Mouse (Mus musculus) thymus, adult 2 months (tissue): Measurements from ENCODE around the gene Rpn1. TPM values are rescaled to one million over a fixed set of nuclear protein-coding genes. Genes with fewer than 3 reads are reported as not detected.

ENCODE experiments used
- DNase-seq: peaks from one replicate; pipeline ENCODE4 v3.0.0; 2021
- H3K27ac ChIP-seq: fragments of 200-500 bp; 2 replicates; pipeline ENCODE4 v1.5.1; 2012; ENCODE audit warnings: low read length, control low read depth; ENCODE audit not compliant: control insufficient read depth, insufficient read depth
- H3K27me3 ChIP-seq: fragments of 200-500 bp; 2 replicates; pipeline ENCODE4 v1.6.1; 2012; ENCODE audit warnings: mild to moderate bottlenecking, low read length, moderate library complexity, mixed read lengths; ENCODE audit not compliant: control insufficient read depth, insufficient read depth
- H3K36me3 ChIP-seq: fragments of 200-500 bp; 2 replicates; pipeline ENCODE4 v1.6.1; 2012; ENCODE audit warnings: mild to moderate bottlenecking, low read length, moderate library complexity; ENCODE audit not compliant: control insufficient read depth, insufficient read depth
- H3K4me1 ChIP-seq: fragments of 200-500 bp; replicated peaks from 2 replicates; pipeline ENCODE4 v1.6.1; 2012; ENCODE audit warnings: low read length; ENCODE audit not compliant: control insufficient read depth, insufficient read depth
- H3K4me3 ChIP-seq: fragments of 200-500 bp; 2 replicates; pipeline ENCODE4 v1.5.1; 2012; ENCODE audit warnings: mild to moderate bottlenecking, low read length, control low read depth, moderate library complexity; ENCODE audit not compliant: control insufficient read depth, insufficient read depth
- CTCF ChIP-seq: fragments of 200-500 bp; IDR thresholded peaks from 2 replicates; pipeline ENCODE4 v1.5.1; 2012; ENCODE audit warnings: mild to moderate bottlenecking, control low read depth, low read length, moderate library complexity, borderline replicate concordance; ENCODE audit not compliant: control insufficient read depth, poor library complexity, insufficient read depth; ENCODE audit errors: extremely low read depth
- POLR2A ChIP-seq: fragments of 200-500 bp; IDR thresholded peaks from 2 replicates; pipeline ENCODE4 v1.6.1; 2012; ENCODE audit warnings: mild to moderate bottlenecking, low read length, control low read depth, moderate library complexity; ENCODE audit not compliant: control insufficient read depth, poor library complexity, insufficient read depth; ENCODE audit errors: extremely low read depth
- WGBS: fragments of 180-500 bp; shearing (Covaris S2); methylation state at CpG from one replicate; pipeline ENCODE4 v1.1.7; 2018; 5-methylcytosine and 5-hydroxymethylcytosine counted together
- polyA plus RNA-seq: library from polyadenylated mRNA; depleted of rRNA; stranded (reverse); fragments of >200 nt; gene quantifications from 2 replicates; pipeline ENCODE4 v1.2.3, GENCODE M21; 2012; rRNA removed

The Rpn1 gene
- polyA plus RNA-seq, 1 experiment: 158 TPM

GRCm38 (mm10) chr6:88152979-88153378, 68.7 kb downstream of the Rpn1 start:
- Histone ChIP-seq H3K27ac (no peak overlapping the region), H3K36me3 (no peaks in the 10 kb centered on the region), H3K4me1 (no peaks in the 10 kb centered on the region), H3K4me3 (no peak overlapping the region), H3K27me3 (no peaks in the 10 kb centered on the region)
- WGBS: 95% methylated on average over 6 of the region's 6 CpGs
- no peak for DNase-seq
- TF ChIP-seq POLR2A: no peak
- no peak for TF ChIP-seq CTCF

Other genes with a start within 250 kb of the Rpn1 start
- gene Gm45140, start 248.7 kb upstream of the Rpn1 start, polyA plus RNA-seq: 0.56 and 1.2 TPM in 2 replicates
- 50.7 and 51.1 TPM in 2 replicates for gene Isy1, start 245.7 kb upstream of the Rpn1 start, polyA plus RNA-seq
- 302 and 311 TPM in 2 replicates for gene Cnbp, start 233.4 kb upstream of the Rpn1 start, polyA plus RNA-seq
- 69.3 and 72.4 TPM in 2 replicates for gene Copg1, start 196.7 kb upstream of the Rpn1 start, polyA plus RNA-seq
- 28.8 and 31.9 TPM in 2 replicates for gene Hmces, start 170.5 kb upstream of the Rpn1 start, polyA plus RNA-seq
- 9.8 and 25.4 TPM in 2 replicates for gene H1fx, start 102.8 kb upstream of the Rpn1 start, polyA plus RNA-seq
- gene Rab7, start 39.2 kb upstream of the Rpn1 start, polyA plus RNA-seq: 145 and 148 TPM in 2 replicates
- gene Gata2, start 109.4 kb downstream of the Rpn1 start, polyA plus RNA-seq: 2.1 and 3.0 TPM in 2 replicates
- gene Dnajb8, start 137.8 kb downstream of the Rpn1 start, polyA plus RNA-seq: not detected in 2 replicates